Mouse (Mus musculus) G1E (cell line): ENCODE results near the gene Gaa. TPM values are rescaled to one million over a fixed set of nuclear protein-coding genes. Genes with fewer than 3 reads are reported as not detected.

Experiments
- ATAC-seq: 2 replicates; pipeline ENCODE4 v1.8.0; 2016; ENCODE audit warnings: mild to moderate bottlenecking; ENCODE audit not compliant: insufficient number of reproducible peaks, poor library complexity, low FRiP score, severe bottlenecking; ENCODE audit errors: extremely low read depth
- DNase-seq: peaks from one replicate; pipeline ENCODE4 v3.0.0; 2012; ENCODE audit warnings: low spot score
- H3K27me3 ChIP-seq: 2 replicates; pipeline ENCODE4 v1.6.1; 2012; ENCODE audit warnings: mild to moderate bottlenecking, low read length, inconsistent platforms; ENCODE audit not compliant: insufficient read depth
- H3K36me3 ChIP-seq: replicated peaks from 2 replicates; pipeline ENCODE3; 2012; ENCODE audit warnings: mild to moderate bottlenecking, inconsistent platforms
- H3K4me1 ChIP-seq: 2 replicates; pipeline ENCODE4 v1.6.1; 2012; ENCODE audit warnings: low read depth, low read length, inconsistent platforms, mixed read lengths; ENCODE audit not compliant: insufficient read depth
- H3K4me3 ChIP-seq: 2 replicates; pipeline ENCODE4 v1.5.1; 2012; ENCODE audit warnings: low read depth, mild to moderate bottlenecking, inconsistent platforms, low read length, moderate library complexity, mixed read lengths
- H3K9me3 ChIP-seq: replicated peaks from 2 replicates; pipeline ENCODE4 v1.6.1; 2012; ENCODE audit warnings: inconsistent platforms
- CTCF ChIP-seq: IDR thresholded peaks from 2 replicates; pipeline ENCODE4 v1.5.1; 2012; ENCODE audit warnings: low read depth, low read length, inconsistent platforms, mixed read lengths
- GATA1 ChIP-seq: IDR thresholded peaks from 2 replicates; pipeline ENCODE4 v1.6.1; 2012; ENCODE audit warnings: borderline replicate concordance, low read length, inconsistent platforms, mixed read lengths
- GATA2 ChIP-seq: IDR thresholded peaks from 2 replicates; pipeline ENCODE4 v1.6.1; 2012; ENCODE audit warnings: low read depth, low read length, inconsistent platforms, borderline replicate concordance
- POLR2AphosphoS5 ChIP-seq: IDR thresholded peaks from 2 replicates; pipeline ENCODE4 v1.6.1; 2012; ENCODE audit warnings: low read depth, low read length, inconsistent platforms; ENCODE audit not compliant: insufficient replicate concordance
- TAL1 ChIP-seq: conservative IDR thresholded peaks from 2 replicates; pipeline ENCODE4 v1.6.1; 2012; ENCODE audit warnings: low read depth, low read length, inconsistent platforms, mixed read lengths
- polyA plus RNA-seq: library from polyadenylated mRNA; stranded (reverse); fragments of >175 nt; gene quantifications from 2 replicates; pipeline ENCODE4 v1.2.3, GENCODE M21; 2012
- total RNA-seq, 2 experiments: library from RNA; stranded (forward) in 1 of 2; stranded (reverse) in 1 of 2; fragments of 200-1000 nt in 1 of 2; fragments of >200 nt in 1 of 2; fragmentation: Nextera tagmentation in 1 of 2; gene quantifications; 2 replicates each; pipeline ENCODE4 v1.2.3; 2014 to 2017

The Gaa gene
- total and polyA plus RNA-seq, 3 experiments = 27.5 to 102 (median 59.7) TPM

- TF ChIP-seq GATA1 (no peak), GATA2 (no peak), CTCF (no peak)
- Histone ChIP-seq H3K36me3 (no peaks in the 10 kb centered on the region), H3K4me3 (no peak overlapping the region), H3K9me3 (peaks cover 60% of the 10 kb centered on the region), H3K4me1 (no peaks in the 10 kb centered on the region), H3K27me3 (no peaks in the 10 kb centered on the region)
- ATAC-seq (no peak), DNase-seq (no peak)
Measured at GRCm38 (mm10) chr11:119227591-119227990, 40.1 kb upstream of the Gaa start.

- ATAC-seq = no peak
- Histone ChIP-seq H3K27me3 (no peaks in the 10 kb centered on the region), H3K4me1 (no peaks in the 10 kb centered on the region), H3K9me3 (peaks cover 54% of the 10 kb centered on the region), H3K4me3 (no peak within 1 kb of the TSS), H3K36me3 (no peaks in the 10 kb centered on the region)
- no peak for DNase-seq
- TF ChIP-seq TAL1 = no peak
- no peak for TF ChIP-seq GATA1
- TF ChIP-seq CTCF = no peak
Measured at GRCm38 (mm10) chr11:119228091-119228781, 39.5 kb upstream of the Gaa start, which contains the start of the genes Tbc1d16 and Ccdc40. Gene Tbc1d16, minus strand, starts transcription at chr11:119228499. Gene Ccdc40, plus strand, starts transcription at chr11:119228572.

GRCm38 (mm10) chr11:119228846-119229626 is 38.7 kb upstream of the Gaa start:
- Histone ChIP-seq H3K27me3 (no peaks in the 10 kb centered on the region), H3K36me3 (no peaks in the 10 kb centered on the region), H3K9me3 (peaks cover 47% of the 10 kb centered on the region), H3K4me1 (no peaks in the 10 kb centered on the region), H3K4me3 (no peak overlapping the region)
- no peak for TF ChIP-seq GATA1
- no peak for TF ChIP-seq POLR2AphosphoS5
- no peak for TF ChIP-seq CTCF
- TF ChIP-seq TAL1 = no peak
- TF ChIP-seq GATA2 = no peak
- DNase-seq (no peak), ATAC-seq (no peak)

- no peak overlapping the region for H3K4me3 ChIP-seq
- ATAC-seq = no peak
- no peaks in the 10 kb centered on the region for H3K27me3 ChIP-seq
Measured at GRCm38 (mm10) chr11:119234770-119235169, 32.9 kb upstream of the Gaa start.

GRCm38 (mm10) chr11:119235596-119235995 is 32.1 kb upstream of the Gaa start:
- Histone ChIP-seq H3K4me1 (no peaks in the 10 kb centered on the region), H3K27me3 (no peaks in the 10 kb centered on the region), H3K36me3 (no peaks in the 10 kb centered on the region), H3K9me3 (peaks cover 54% of the 10 kb centered on the region), H3K4me3 (0 out of 2 replicates have a peak overlapping the region, but pooled peaks have one; percentile 16)
- DNase-seq = no peak
- TF ChIP-seq TAL1 (no peak), POLR2AphosphoS5 (no peak), CTCF (peak; percentile 33; the same call in 1 of the 2 replicates), GATA2 (no peak)
- ATAC-seq = no peak

More at GRCm38 (mm10) chr11:119234770-119235169, 32.9 kb upstream of the Gaa start:
- no peak for TF ChIP-seq GATA2
- TF ChIP-seq GATA1 = no peak
- no peak for TF ChIP-seq POLR2AphosphoS5
- no peak for TF ChIP-seq TAL1
- peaks cover 54% of the 10 kb centered on the region for H3K9me3 ChIP-seq
- H3K36me3 ChIP-seq = no peaks in the 10 kb centered on the region
- no peaks in the 10 kb centered on the region for H3K4me1 ChIP-seq
- DNase-seq = no peak

GRCm38 (mm10) chr11:119236354-119236753 is 31.3 kb upstream of the Gaa start:
- H3K9me3 ChIP-seq = peaks cover 51% of the 10 kb centered on the region
- TF ChIP-seq TAL1 (no peak), GATA1 (no peak), GATA2 (no peak), POLR2AphosphoS5 (no peak), CTCF (no peak)
- no peaks in the 10 kb centered on the region for H3K36me3 ChIP-seq
- no peaks in the 10 kb centered on the region for H3K4me1 ChIP-seq
- ATAC-seq (no peak), DNase-seq (no peak)
- H3K27me3 ChIP-seq = no peaks in the 10 kb centered on the region
- H3K4me3 ChIP-seq = no peak overlapping the region
